Mouse (Mus musculus): ENCODE measurements around the gene Fam71e2. TPM values are rescaled to one million over a fixed set of nuclear protein-coding genes. Genes with fewer than 3 reads are reported as not detected.

Gene Fam71e2
- not detected in 2 replicates for polyA plus RNA-seq (2012; rRNA removed)

GRCm38 (mm10) chr7:4771202-4771601 is at the start of gene Fam71e2:
TSS of gene Fam71e2 (minus strand) at chr7:4771302.

GRCm38 (mm10) chr7:4812303-4813104 is 41.4 kb upstream of the Fam71e2 start, which contains the start of gene Ube2s:
TSS of gene Ube2s (minus strand) at chr7:4812590.

GRCm38 (mm10) chr7:4792278-4793212 is 21.4 kb upstream of the Fam71e2 start, which contains the start of gene Rpl28:
TSS of gene Rpl28 (plus strand) at chr7:4792874.

GRCm38 (mm10) chr7:4789436-4789935 is 18.4 kb upstream of the Fam71e2 start, which contains the start of gene Tmem238:
TSS of gene Tmem238 (minus strand) at chr7:4789656.

GRCm38 (mm10) chr7:4782759-4783158 is 11.7 kb upstream of the Fam71e2 start, which contains the start of the genes Il11 and Tmem190:
TSS of gene Il11 (minus strand) at chr7:4782859.
TSS of gene Tmem190 (plus strand) at chr7:4782937.

GRCm38 (mm10) chr7:4752821-4753570 is 18.1 kb downstream of the Fam71e2 start, which contains the start of gene Cox6b2:
TSS of gene Cox6b2 (minus strand) at chr7:4753094.

DNA sequence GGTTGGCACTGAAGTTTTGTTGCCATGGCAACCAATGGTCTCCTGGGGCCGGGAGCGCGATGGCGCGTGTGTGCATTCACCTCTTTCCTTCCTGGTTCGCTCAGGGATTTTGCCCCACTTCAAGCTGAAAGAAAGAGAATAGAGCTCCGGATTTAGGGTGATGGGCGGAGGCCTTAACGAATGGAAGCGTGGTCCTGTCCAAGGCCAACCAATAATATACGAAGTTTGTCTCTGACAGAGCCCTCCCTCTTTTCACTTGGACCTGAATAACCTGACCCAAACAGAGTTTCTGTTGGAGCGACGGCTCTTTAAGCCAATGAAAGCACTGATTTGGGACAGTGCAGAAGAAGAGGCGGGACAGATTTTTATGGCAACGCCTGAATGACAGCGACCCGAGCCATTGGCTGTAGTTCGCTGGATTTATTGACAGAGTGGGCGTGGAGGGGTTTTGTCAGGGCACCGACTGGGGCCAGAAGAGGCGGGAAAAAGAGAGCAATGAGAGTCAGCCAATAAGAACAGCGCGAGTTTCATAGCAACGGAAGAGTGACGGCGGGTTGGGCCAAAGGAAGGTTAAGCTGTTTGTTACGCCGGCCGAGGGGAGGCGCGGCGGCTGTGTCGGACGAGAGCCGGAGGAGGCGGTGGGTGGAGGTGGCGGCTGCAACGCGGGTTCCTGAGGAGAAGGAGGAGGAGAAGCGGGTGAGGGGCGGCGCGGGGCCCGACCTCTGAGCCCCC is 31.4 kb downstream of the Fam71e2 start, which contains the start of gene Kmt5c:
Gene Kmt5c, plus strand, starts transcription at position 572 of the 732 bp plus-strand sequence.

DNA sequence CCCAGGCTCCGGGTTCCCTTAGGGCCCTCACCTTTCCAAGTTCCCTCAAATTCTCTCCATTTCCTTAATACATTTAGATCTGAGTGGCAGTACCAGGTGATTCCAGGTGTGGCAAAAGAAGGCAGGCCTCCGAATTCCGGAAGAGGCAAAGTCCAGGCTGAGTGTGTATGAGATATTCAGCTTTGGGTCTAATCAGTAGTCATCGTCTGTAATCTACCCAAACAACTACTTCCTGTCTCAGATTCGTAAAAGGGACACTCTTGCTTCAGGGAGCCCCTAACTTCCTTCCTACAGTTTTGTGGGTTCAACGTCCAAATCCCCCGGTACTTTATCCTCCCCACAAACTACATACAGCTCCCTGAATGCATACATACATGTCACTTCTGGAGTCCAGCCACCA is 45.9 kb downstream of the Fam71e2 start, which contains the start of gene Tmem150b:
Gene Tmem150b, minus strand, starts transcription at position 81 of the 400 bp plus-strand sequence.

Other genes starting within 250 kb of the Fam71e2 start
- 28.7 and 43.3 TPM in 2 replicates for gene Tnni3, start 247.1 kb downstream of the Fam71e2 start, polyA plus RNA-seq (2012; rRNA removed)
- 6.1 and 6.7 TPM in 2 replicates for gene Dnaaf3, start 238.8 kb downstream of the Fam71e2 start, polyA plus RNA-seq (2012; rRNA removed)
- 11.1 and 11.5 TPM in 2 replicates for gene Syt5, start 223.8 kb downstream of the Fam71e2 start, polyA plus RNA-seq (2012; rRNA removed)
- gene Ptprh, start 167.3 kb downstream of the Fam71e2 start, polyA plus RNA-seq (2012; rRNA removed) = 0.14 and 0.18 TPM in 2 replicates
- gene Tmem86b, start 139.9 kb downstream of the Fam71e2 start, polyA plus RNA-seq (2012; rRNA removed) = 25.3 and 29.9 TPM in 2 replicates
- 80.4 and 91.8 TPM in 2 replicates for gene Ppp6r1, start 112.3 kb downstream of the Fam71e2 start, polyA plus RNA-seq (2012; rRNA removed)
- gene Hspbp1, start 86.2 kb downstream of the Fam71e2 start, polyA plus RNA-seq (2012; rRNA removed) = 57.7 and 58.5 TPM in 2 replicates
- gene Brsk1, start 80.7 kb downstream of the Fam71e2 start, polyA plus RNA-seq (2012; rRNA removed) = 43.1 and 53.5 TPM in 2 replicates
- gene Tmem150b, start 46.1 kb downstream of the Fam71e2 start, polyA plus RNA-seq (2012; rRNA removed) = 0.12 TPM in 1 of 2 replicates, not detected in the other
- gene Kmt5c, start 31.2 kb downstream of the Fam71e2 start, polyA plus RNA-seq (2012; rRNA removed) = 164 and 180 TPM in 2 replicates
- gene Cox6b2, start 18.2 kb downstream of the Fam71e2 start, polyA plus RNA-seq (2012; rRNA removed) = 73.2 and 102 TPM in 2 replicates
- gene Il11, start 11.6 kb upstream of the Fam71e2 start, polyA plus RNA-seq (2012; rRNA removed) = 0.10 and 0.12 TPM in 2 replicates
- gene Tmem190, start 11.6 kb upstream of the Fam71e2 start, polyA plus RNA-seq (2012; rRNA removed) = not detected in 2 replicates
- 2.8 and 3.2 TPM in 2 replicates for gene Tmem238, start 18.4 kb upstream of the Fam71e2 start, polyA plus RNA-seq (2012; rRNA removed)
- gene Rpl28, start 21.6 kb upstream of the Fam71e2 start, polyA plus RNA-seq (2012; rRNA removed) = 672 and 775 TPM in 2 replicates
- gene Ube2s, start 41.3 kb upstream of the Fam71e2 start, polyA plus RNA-seq (2012; rRNA removed) = 468 and 512 TPM in 2 replicates
- 14.0 and 22.4 TPM in 2 replicates for gene Shisa7, start 73.4 kb upstream of the Fam71e2 start, polyA plus RNA-seq (2012; rRNA removed)
- gene Isoc2b, start 99.0 kb upstream of the Fam71e2 start, polyA plus RNA-seq (2012; rRNA removed) = 2.3 and 2.8 TPM in 2 replicates
- 9.2 TPM in 2 replicates for gene Isoc2a, start 105.9 kb upstream of the Fam71e2 start, polyA plus RNA-seq (2012; rRNA removed)
- 0.17 and 0.24 TPM in 2 replicates for gene Gm36210, start 135.2 kb upstream of the Fam71e2 start, polyA plus RNA-seq (2012; rRNA removed)
- gene Zfp628, start 143.9 kb upstream of the Fam71e2 start, polyA plus RNA-seq (2012; rRNA removed) = 11.2 and 12.9 TPM in 2 replicates
- gene Nat14, start 150.7 kb upstream of the Fam71e2 start, polyA plus RNA-seq (2012; rRNA removed) = 7.2 and 22.6 TPM in 2 replicates
- 5.9 and 6.9 TPM in 2 replicates for gene Ssc5d, start 154.5 kb upstream of the Fam71e2 start, polyA plus RNA-seq (2012; rRNA removed)
- gene Sbk2, start 193.1 kb upstream of the Fam71e2 start, polyA plus RNA-seq (2012; rRNA removed) = 0.41 and 0.44 TPM in 2 replicates
- gene Sbk3, start 199.9 kb upstream of the Fam71e2 start, polyA plus RNA-seq (2012; rRNA removed) = 0.06 and 0.21 TPM in 2 replicates
- gene Zfp579, start 224.9 kb upstream of the Fam71e2 start, polyA plus RNA-seq (2012; rRNA removed) = 98.6 and 106 TPM in 2 replicates
- gene Zfp524, start 243.1 kb upstream of the Fam71e2 start, polyA plus RNA-seq (2012; rRNA removed) = 6.5 and 9.5 TPM in 2 replicates
- 48.2 and 52.4 TPM in 2 replicates for gene Fiz1, start 243.4 kb upstream of the Fam71e2 start, polyA plus RNA-seq (2012; rRNA removed)
- gene Gm44973, start 244.2 kb upstream of the Fam71e2 start, polyA plus RNA-seq (2012; rRNA removed) = not detected in 2 replicates
- gene Zfp865, start 249.1 kb upstream of the Fam71e2 start, polyA plus RNA-seq (2012; rRNA removed) = 34.0 and 43.5 TPM in 2 replicates
- gene Ccdc106, start 249.3 kb upstream of the Fam71e2 start, polyA plus RNA-seq (2012; rRNA removed) = 11.1 and 13.0 TPM in 2 replicates

Measured in central nervous system, embryonic 11.5 days (tissue).